Mouse (Mus musculus) embryonic facial prominence, embryonic 10.5 days (tissue): ENCODE results near the gene B2m. TPM values are rescaled to one million over a fixed set of nuclear protein-coding genes. Genes with fewer than 3 reads are reported as not detected.
"Not testable (repeated sequence)": the region's sequence is repeated elsewhere in the genome, so short reads cannot be mapped to it uniquely, and the experiment has no call there.

Experiments used
- DNase-seq: peaks from one replicate; pipeline ENCODE4 v3.0.0-alpha.2; 2017; ENCODE audit warnings: low spot score
- H3K27ac ChIP-seq: fragments of 300-500 bp; sonication (generic); replicated peaks from 2 replicates; pipeline ENCODE4 v1.5.1; 2016; ENCODE audit warnings: mild to moderate bottlenecking
- H3K27me3 ChIP-seq: fragments of 300-500 bp; sonication (generic); replicated peaks from 2 replicates; pipeline ENCODE4 v1.6.1; 2016; ENCODE audit warnings: low read depth, mild to moderate bottlenecking; ENCODE audit not compliant: poor library complexity, severe bottlenecking
- H3K36me3 ChIP-seq: fragments of 300-500 bp; sonication (generic); replicated peaks from 2 replicates; pipeline ENCODE4 v1.6.1; 2016; ENCODE audit warnings: mild to moderate bottlenecking, moderate library complexity
- H3K4me1 ChIP-seq: fragments of 300-500 bp; sonication (generic); 2 replicates; pipeline ENCODE4 v1.6.1; 2016
- H3K4me3 ChIP-seq: fragments of 300-500 bp; sonication (generic); 2 replicates; pipeline ENCODE4 v1.5.1; 2016; ENCODE audit warnings: mild to moderate bottlenecking, moderate library complexity
- H3K9me3 ChIP-seq: fragments of 300-500 bp; sonication (generic); 2 replicates; pipeline ENCODE4 v1.6.1; 2016; ENCODE audit warnings: mild to moderate bottlenecking
- WGBS: fragments of 180-500 bp; shearing (Covaris S2); methylation state at CpG from one replicate; pipeline ENCODE4 v1.1.7; 2016; 5-methylcytosine and 5-hydroxymethylcytosine counted together
- polyA plus RNA-seq: library from polyadenylated mRNA; unstranded; fragments of >200 nt; fragmentation: Nextera tagmentation; extraction: Ambion mirVana; gene quantifications from 2 replicates; pipeline ENCODE4 v1.2.1, GENCODE M21; 2016

B2m gene
- polyA plus RNA-seq: 104 and 107 TPM in 2 replicates

DNA sequence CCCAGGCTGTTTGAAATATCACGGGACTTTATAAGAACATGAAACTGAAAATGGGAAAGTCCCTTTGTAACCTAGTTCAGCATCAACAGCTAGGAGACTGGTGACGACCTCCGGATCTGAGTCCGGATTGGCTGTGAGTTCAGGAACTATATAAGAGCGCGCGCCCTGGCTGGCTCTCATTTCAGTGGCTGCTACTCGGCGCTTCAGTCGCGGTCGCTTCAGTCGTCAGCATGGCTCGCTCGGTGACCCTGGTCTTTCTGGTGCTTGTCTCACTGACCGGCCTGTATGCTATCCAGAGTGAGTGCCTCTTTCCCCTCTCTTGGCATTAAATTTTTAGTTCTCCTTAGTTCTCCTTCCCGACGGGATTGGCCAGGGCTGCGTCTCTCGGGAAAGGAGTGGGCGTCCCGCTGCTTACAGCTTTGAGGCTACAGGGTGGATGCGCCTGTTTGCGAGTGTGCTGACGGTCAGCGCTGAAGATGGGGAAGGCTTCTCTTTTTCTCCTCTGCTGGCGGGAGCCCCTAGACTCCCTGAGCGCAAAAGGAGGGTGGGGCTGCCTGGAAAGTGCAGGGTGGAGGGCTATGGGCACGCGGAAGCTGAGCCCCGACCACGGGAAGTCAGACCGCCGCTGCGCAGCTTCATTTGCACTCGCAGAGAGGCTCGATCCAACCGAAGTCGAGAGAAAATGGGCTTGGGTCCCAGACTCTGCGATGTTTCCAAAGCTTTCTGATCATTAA lies at the start of gene B2m:
B2m (plus strand) TSS at position 179 of the 734 bp plus-strand sequence.
- Histone ChIP-seq H3K4me1 (peaks cover 15% of the 10 kb centered on the region), H3K27ac (peak within 1 kb of the TSS; percentile 87)

DNA sequence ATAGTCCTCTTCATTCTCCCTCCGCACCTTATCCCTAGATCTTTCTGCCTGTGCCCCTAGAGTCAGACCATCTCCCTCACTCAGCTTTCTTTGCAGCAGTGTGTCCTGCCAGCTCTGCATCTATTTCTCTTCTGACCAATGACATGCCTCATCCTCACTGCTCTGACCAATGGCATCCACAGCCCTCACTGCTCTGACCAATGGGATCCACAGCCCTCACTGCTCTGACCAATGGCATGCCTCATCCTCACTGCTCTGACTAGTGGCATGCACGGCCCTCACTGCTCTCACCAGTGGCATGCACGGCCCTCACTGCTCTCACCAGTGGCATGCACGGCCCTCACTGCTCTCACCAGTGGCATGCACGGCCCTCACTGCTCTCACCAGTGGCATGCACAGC lies 49.8 kb upstream of the B2m start:
- H3K27me3 ChIP-seq, H3K4me3 ChIP-seq, H3K9me3 ChIP-seq, H3K27ac ChIP-seq, DNase-seq, H3K4me1 ChIP-seq: not testable (repeated sequence)
- 79% methylated on average over 5 of the region's 5 CpGs for WGBS
- peaks cover 91% of the 10 kb centered on the region for H3K36me3 ChIP-seq

More for the DNA sequence above, at the start of gene B2m:
- DNase-seq: peak; percentile 93
- Histone ChIP-seq H3K27me3 (peaks cover 10% of the 10 kb centered on the region; the same call in 1 of the 2 replicates), H3K36me3 (peaks cover 16% of the 10 kb centered on the region; the same call in 1 of the 2 replicates), H3K4me3 (peak within 1 kb of the TSS; percentile 83), H3K9me3 (no peaks in the 10 kb centered on the region)
- under 1% methylated on average over 40 of the region's 40 CpGs for WGBS

DNA sequence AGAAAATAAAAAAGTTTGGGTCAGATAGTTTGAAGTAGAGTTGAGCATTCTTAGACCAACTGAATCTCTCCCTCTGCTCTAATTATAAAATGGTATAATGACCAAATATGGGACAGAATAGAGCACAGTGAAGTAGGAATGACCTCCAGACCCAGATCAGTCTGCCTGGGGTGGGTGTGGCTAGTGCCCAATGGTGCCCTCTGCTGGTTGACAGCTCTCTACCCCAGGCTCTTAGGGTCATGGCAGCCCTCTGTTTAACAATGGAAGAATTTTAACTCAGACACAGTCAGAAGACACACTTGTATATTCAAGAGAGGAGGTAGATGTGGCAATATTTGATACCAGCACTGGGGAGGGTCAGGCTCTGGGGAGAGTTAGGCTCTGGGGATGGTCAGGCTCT lies 45.4 kb upstream of the B2m start:
- DNase-seq: no peak
- no peak overlapping the region for H3K4me3 ChIP-seq
- peaks cover 90% of the 10 kb centered on the region for H3K36me3 ChIP-seq
- no peaks in the 10 kb centered on the region for H3K4me1 ChIP-seq
- H3K27ac ChIP-seq: no peak overlapping the region
- no peaks in the 10 kb centered on the region for H3K27me3 ChIP-seq
- H3K9me3 ChIP-seq: no peaks in the 10 kb centered on the region

DNA sequence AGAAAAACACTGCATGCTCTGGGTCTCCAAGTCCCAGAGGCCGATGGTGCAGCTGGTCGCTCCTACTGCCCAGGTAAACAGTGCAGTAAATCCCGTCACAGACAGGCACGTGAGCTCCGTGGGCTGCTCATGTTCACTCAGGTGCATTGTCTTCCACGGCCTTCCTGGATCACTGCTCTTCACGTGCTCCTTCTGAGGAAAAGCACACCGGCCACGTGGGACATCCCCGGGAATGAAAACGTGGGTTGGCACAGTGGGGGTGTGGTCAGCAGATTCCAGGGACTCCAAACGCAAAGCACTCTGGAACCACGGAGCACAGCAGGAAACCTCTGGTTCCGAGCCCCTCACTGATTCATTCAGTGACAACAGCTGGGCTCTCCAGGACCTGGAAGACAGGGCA lies 39.4 kb upstream of the B2m start:
- no peak for DNase-seq

DNA sequence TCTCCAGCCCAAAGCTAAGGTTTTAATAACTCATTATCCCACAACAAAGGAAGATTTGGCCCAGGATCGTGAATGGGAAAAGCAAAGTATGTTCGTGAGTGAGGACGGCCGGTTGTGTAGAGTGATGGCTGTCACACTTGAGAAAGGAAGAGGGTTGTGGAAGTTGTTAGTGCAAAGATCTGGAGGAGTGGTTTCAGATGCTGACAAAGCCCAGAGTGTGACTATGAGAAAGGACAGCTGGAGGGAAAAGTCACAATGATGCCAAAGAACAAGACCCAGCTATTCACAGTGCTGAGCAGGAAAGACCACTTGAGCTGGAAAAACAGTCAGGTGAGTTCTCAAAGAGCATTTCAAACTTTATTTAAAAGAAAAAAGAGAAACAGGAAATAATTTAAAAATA lies 37.8 kb upstream of the B2m start:
- no peaks in the 10 kb centered on the region for H3K27me3 ChIP-seq
- DNase-seq: no peak
- no peak overlapping the region for H3K4me3 ChIP-seq
- no peak overlapping the region for H3K27ac ChIP-seq
- 91% methylated on average over 4 of the region's 4 CpGs for WGBS
- H3K9me3 ChIP-seq: no peaks in the 10 kb centered on the region
- no peaks in the 10 kb centered on the region for H3K4me1 ChIP-seq
- peaks cover 78% of the 10 kb centered on the region for H3K36me3 ChIP-seq

More for the DNA sequence above, 39.4 kb upstream of the B2m start:
- Histone ChIP-seq H3K27ac (no peak overlapping the region), H3K9me3 (no peaks in the 10 kb centered on the region), H3K36me3 (peaks cover 76% of the 10 kb centered on the region), H3K4me1 (no peaks in the 10 kb centered on the region), H3K27me3 (no peaks in the 10 kb centered on the region), H3K4me3 (no peak overlapping the region)
- WGBS: 87% methylated on average over 14 of the region's 14 CpGs

DNA sequence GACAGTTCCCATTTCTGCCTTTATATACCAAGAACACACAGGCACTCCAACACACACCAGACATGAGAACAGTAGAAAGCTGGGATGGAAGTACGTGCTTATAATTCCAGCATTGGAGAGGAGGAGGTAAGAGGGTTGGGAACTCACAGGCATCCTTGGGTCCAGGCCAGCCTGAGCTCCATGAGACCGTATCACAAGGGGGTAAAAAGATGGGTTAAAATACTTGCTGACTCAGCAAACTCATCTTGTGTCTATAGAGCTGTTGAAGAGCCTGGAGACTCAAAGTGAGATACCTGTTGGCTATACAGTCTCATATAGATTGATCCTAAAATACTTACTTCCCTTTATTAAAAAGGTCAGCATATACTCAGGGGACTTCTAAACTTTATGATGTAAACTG lies 30.6 kb upstream of the B2m start:
- H3K4me3 ChIP-seq: peak overlapping the region; percentile 88; the same call in 1 of the 2 replicates
- H3K27ac ChIP-seq: no peak overlapping the region
- no peak for DNase-seq
- no peaks in the 10 kb centered on the region for H3K27me3 ChIP-seq
- WGBS: 89% methylated on average over 2 of the region's 2 CpGs
- peaks cover 18% of the 10 kb centered on the region for H3K4me1 ChIP-seq
- H3K9me3 ChIP-seq: no peaks in the 10 kb centered on the region
- H3K36me3 ChIP-seq: peaks cover 28% of the 10 kb centered on the region

DNA sequence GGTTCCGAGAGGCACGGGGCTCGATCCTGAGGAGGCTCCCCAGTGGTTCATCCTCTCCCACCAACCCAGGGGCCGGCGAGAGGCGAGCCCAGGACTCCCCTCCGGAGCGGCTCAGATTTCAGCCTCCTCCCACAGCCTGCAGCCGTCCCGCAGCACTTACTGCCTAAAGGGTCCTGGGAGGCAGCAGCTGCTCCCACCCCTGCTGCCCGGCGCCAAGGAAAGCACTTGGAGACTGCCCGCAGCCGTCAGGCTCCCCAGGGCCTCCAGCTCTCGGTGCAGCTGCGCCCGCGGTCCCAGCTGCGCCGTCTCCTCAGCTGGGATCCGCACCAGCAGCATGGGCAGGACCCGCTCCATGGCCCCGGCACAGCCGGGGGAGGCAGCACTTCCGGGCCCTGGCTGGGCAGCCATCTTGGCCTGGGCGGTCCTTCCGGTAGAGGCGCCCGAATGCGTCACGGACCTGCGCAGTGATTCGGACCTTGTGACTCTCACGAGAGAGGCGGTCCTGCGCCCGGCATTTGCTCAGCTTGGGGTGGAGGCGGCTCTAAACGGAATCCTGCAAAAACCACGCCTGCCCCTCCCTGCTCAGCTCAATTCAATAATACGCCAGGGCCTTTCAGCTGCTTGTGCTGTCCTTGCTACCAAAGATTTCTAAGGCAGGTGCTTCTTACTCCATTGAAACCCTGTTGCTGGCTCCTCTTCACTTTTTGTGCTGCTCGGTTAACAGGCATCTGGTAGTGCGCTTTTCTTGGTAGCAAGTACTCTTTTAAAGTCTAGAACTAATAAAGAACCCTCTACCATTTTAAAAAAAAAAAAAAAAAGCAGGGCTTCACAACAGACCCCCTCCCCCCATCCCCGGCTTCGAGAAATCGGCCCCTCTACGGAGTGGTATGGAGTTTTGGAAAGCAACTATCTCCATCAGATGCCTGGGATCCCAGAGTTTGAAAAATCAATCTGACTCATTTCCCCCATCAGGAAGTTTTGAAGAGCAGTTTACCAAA lies 29.2 kb upstream of the B2m start, which contains the start of gene Spg11:
Spg11 (minus strand) TSS at position 426 of the 998 bp plus-strand sequence.
- Histone ChIP-seq H3K9me3 (no peaks in the 10 kb centered on the region), H3K4me3 (peak within 1 kb of the TSS; percentile 88), H3K36me3 (peaks cover 18% of the 10 kb centered on the region), H3K4me1 (peaks cover 18% of the 10 kb centered on the region), H3K27ac (peak within 1 kb of the TSS; percentile 98), H3K27me3 (no peaks in the 10 kb centered on the region)
- under 1% methylated on average over 47 of the region's 47 CpGs for WGBS
- DNase-seq: peak; percentile 98

DNA sequence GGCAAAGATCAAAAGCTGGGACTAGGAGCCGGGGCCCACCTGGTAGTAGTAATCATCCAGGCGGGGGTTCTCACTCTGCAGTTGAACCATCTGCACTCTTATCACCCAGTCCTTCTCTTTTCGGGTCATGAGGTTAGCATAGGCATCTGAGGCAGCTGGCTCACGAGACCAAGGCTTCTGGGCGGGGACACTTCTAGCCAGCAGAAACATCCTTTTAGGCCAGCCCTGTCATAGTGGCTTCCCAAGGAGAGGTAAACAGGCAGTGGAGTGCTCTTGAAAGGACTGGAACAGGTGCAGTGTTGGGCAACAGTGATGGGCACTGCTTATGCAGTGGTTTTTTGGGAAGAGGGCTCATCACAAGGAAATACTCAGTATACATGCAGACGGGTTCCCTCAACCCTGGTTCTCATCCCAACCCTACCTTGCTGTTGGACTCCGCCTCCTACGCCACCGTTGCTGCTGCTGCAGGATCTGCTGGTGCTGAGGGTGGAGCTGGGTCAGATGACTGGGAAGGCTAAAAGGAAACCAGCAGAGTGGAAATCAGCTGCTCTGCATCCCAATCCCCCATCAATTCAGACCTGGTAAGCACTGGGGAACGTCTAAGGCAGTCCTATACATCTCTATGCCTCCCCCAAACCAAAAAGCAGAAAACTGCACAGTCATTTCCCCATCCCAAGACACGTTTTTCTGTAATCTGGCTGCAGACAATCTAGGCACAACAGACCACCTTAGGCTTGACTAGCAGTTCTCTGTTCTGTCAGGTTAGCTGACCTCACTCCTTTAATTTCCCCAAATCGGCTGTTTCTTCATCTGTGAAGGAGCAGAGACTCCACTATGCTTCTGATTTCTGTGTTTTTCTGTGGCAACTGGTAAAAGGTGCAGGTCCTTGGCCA lies 21.6 kb upstream of the B2m start:
- Histone ChIP-seq H3K4me3 (no peak overlapping the region), H3K9me3 (no peaks in the 10 kb centered on the region), H3K4me1 (peaks cover 20% of the 10 kb centered on the region), H3K36me3 (no peaks in the 10 kb centered on the region), H3K27me3 (no peaks in the 10 kb centered on the region), H3K27ac (no peak overlapping the region)
- whole genome bisulfite sequencing: 52% methylated on average over 12 of the region's 12 CpGs
- DNase-seq: no peak

DNA sequence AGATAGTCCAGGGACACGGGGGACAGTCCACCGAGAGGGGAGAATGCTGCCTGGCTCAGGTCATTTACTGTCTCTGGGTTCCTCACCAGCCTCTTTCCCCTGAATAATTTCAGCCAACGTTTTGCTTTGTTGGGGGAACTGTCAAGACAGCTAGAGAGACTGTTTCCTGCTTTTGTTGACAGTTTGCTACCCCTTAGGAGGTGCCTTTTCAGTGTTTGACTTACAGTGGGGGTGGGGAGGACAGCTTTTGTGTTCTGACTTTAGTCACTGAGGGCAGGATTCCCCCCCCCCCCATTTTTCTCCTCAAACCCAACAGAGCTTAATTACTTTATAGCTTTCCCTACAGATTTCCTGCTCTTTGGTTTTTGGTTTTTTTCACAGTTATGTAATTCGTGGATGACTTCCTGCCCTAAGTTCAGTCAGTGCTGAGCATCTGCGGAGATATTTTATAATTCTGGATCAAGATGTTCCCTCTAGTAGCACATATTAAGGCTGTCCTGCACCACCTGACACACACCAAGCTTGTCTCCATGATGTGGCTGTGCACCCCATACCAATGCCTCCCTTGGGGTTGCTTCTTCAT lies 20.6 kb upstream of the B2m start:
- Histone ChIP-seq H3K27ac (no peak overlapping the region), H3K4me1 (peaks cover 20% of the 10 kb centered on the region), H3K4me3 (no peak overlapping the region), H3K27me3 (no peaks in the 10 kb centered on the region), H3K9me3 (no peaks in the 10 kb centered on the region), H3K36me3 (no peaks in the 10 kb centered on the region)
- DNase-seq: no peak
- 50% methylated on average over 5 of the region's 5 CpGs for WGBS

DNA sequence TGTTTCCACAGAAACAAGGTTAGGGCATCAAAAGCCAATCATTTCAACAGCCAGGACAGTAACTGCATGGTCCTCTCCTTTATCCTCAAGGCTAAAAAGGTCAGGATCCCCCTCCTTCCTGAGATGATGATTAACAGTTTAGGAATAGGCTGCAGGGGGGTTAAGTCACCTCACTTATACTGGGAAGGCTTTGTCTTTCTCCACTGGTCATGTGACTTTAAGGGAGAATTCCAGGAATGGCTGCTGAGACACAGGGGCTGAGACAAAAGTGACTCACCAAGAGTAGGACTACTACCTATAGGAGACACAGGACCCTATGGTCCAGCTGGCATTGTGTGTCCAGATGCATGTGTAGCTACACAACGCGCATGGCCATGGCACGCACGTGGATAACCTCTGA lies 19.9 kb upstream of the B2m start:
- Histone ChIP-seq H3K9me3 (no peaks in the 10 kb centered on the region), H3K27ac (no peak overlapping the region), H3K4me1 (peaks cover 20% of the 10 kb centered on the region), H3K27me3 (no peaks in the 10 kb centered on the region), H3K36me3 (no peaks in the 10 kb centered on the region), H3K4me3 (no peak overlapping the region)
- 92% methylated on average over 4 of the region's 4 CpGs for WGBS
- no peak for DNase-seq

DNA sequence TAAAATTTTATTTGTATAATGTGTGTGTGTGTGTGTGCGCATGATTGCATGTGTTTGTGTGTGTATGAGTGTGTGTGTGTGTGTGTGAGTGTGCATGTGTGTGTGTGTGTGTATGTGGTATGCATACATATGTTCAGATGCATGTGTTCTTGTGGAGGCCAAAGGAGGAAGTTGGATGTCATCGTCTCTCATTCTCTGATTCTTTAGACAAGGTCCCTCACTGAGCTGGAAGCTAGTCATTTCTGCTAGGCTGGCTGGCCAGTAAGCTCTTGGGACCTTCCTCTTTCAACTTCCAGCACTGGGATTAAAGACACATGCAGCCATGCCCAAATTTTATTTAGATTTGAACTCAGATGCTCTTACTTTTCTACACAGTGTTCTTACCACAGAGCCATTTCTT lies 15.4 kb upstream of the B2m start:
- Histone ChIP-seq H3K4me3 (no peak overlapping the region), H3K36me3 (no peaks in the 10 kb centered on the region), H3K27ac (no peak overlapping the region), H3K27me3 (no peaks in the 10 kb centered on the region), H3K4me1 (peaks cover 5% of the 10 kb centered on the region; the same call in 1 of the 2 replicates), H3K9me3 (no peaks in the 10 kb centered on the region)
- no peak for DNase-seq
- WGBS: 94% methylated on average over 2 of the region's 2 CpGs
